Mouse (Mus musculus): Measurements from ENCODE around the gene Plcg1. TPM values are rescaled to one million over a fixed set of nuclear protein-coding genes. Genes with fewer than 3 reads are reported as not detected.

The Plcg1 gene
- polyA plus RNA-seq, 1 experiment from 2014 or later, result 11.7 TPM

GRCm38 (mm10) chr2:160725877-160726864 lies 4.9 kb upstream of the Plcg1 start:
- H3K27ac ChIP-seq, result no peak overlapping the region

GRCm38 (mm10) chr2:160728972-160729371 lies 2.1 kb upstream of the Plcg1 start:
- no peak overlapping the region for H3K27ac ChIP-seq
- H3K9me3 ChIP-seq (replicated peaks), result no peaks in the 10 kb centered on the region
- peaks cover 18% of the 10 kb centered on the region for H3K36me3 ChIP-seq
- H3K4me3 ChIP-seq, result no peak overlapping the region
- no peak for ATAC-seq
- WGBS (ENCODE audit: insufficient replicate concordance), result 89% methylated on average over 3 of the region's 3 CpGs
- H3K4me1 ChIP-seq, result peaks cover 26% of the 10 kb centered on the region
- peaks cover 26% of the 10 kb centered on the region for H3K27me3 ChIP-seq (replicated peaks)
- H3K4me2 ChIP-seq, result no peak overlapping the region
- H3K9ac ChIP-seq, result no peak overlapping the region

More at GRCm38 (mm10) chr2:160725877-160726864, 4.9 kb upstream of the Plcg1 start:
- Histone ChIP-seq H3K36me3 (peaks cover 44% of the 10 kb centered on the region), H3K4me1 (peaks cover 7% of the 10 kb centered on the region), H3K9me3 (replicated peaks) (no peaks in the 10 kb centered on the region), H3K4me3 (no peak overlapping the region), H3K4me2 (no peak overlapping the region), H3K9ac (no peak overlapping the region), H3K27me3 (replicated peaks) (peaks cover 10% of the 10 kb centered on the region)
- 80% methylated on average over 6 of the region's 6 CpGs for WGBS (ENCODE audit: insufficient replicate concordance)
- no peak for ATAC-seq

GRCm38 (mm10) chr2:160729436-160729835 lies 1.7 kb upstream of the Plcg1 start:
- Histone ChIP-seq H3K4me1 (peaks cover 29% of the 10 kb centered on the region), H3K9me3 (replicated peaks) (no peaks in the 10 kb centered on the region), H3K27me3 (replicated peaks) (peaks cover 26% of the 10 kb centered on the region), H3K36me3 (peaks cover 14% of the 10 kb centered on the region), H3K4me3 (no peak overlapping the region), H3K27ac (no peak overlapping the region), H3K4me2 (no peak overlapping the region), H3K9ac (no peak overlapping the region)
- WGBS (ENCODE audit: insufficient replicate concordance), result 68% methylated on average over 2 of the region's 2 CpGs
- no peak for ATAC-seq

- Histone ChIP-seq H3K4me1 (peaks cover 33% of the 10 kb centered on the region), H3K27ac (no peak overlapping the region), H3K9ac (peak overlapping the region; percentile 83; the same call in 1 of the 2 replicates), H3K4me2 (peak overlapping the region; percentile 98), H3K27me3 (replicated peaks) (peaks cover 26% of the 10 kb centered on the region), H3K4me3 (peak overlapping the region; percentile 95), H3K9me3 (replicated peaks) (no peaks in the 10 kb centered on the region), H3K36me3 (peaks cover 8% of the 10 kb centered on the region)
- ATAC-seq, result no peak
- 23% methylated on average over 17 of the region's 17 CpGs for WGBS (ENCODE audit: insufficient replicate concordance)
Measured at GRCm38 (mm10) chr2:160729851-160730796, 976 bp upstream of the Plcg1 start.

- Histone ChIP-seq H3K4me1 (peaks cover 35% of the 10 kb centered on the region), H3K27me3 (replicated peaks) (peaks cover 26% of the 10 kb centered on the region), H3K4me2 (peak overlapping the region; percentile 98), H3K9me3 (replicated peaks) (no peaks in the 10 kb centered on the region), H3K4me3 (peak overlapping the region; percentile 95), H3K36me3 (peaks cover 2% of the 10 kb centered on the region), H3K27ac (no peak overlapping the region), H3K9ac (peak overlapping the region; percentile 83)
- peak; percentile 28; the same call in 1 of the 2 replicates for ATAC-seq
- 8% methylated on average over 19 of the region's 19 CpGs for WGBS (ENCODE audit: insufficient replicate concordance)
Measured at GRCm38 (mm10) chr2:160730797-160731116, 343 bp upstream of the Plcg1 start.

GRCm38 (mm10) chr2:160731839-160732261 lies 750 bp downstream of the Plcg1 start:
- Histone ChIP-seq H3K4me2 (peak overlapping the region; percentile 98), H3K4me3 (peak overlapping the region; percentile 95), H3K27me3 (replicated peaks) (peaks cover 26% of the 10 kb centered on the region), H3K36me3 (no peaks in the 10 kb centered on the region), H3K27ac (peak overlapping the region; percentile 71; the same call in 1 of the 2 replicates), H3K4me1 (peaks cover 35% of the 10 kb centered on the region), H3K9ac (peak overlapping the region; percentile 83), H3K9me3 (replicated peaks) (no peaks in the 10 kb centered on the region)
- peak; percentile 4; the same call in 1 of the 2 replicates for ATAC-seq
- under 1% methylated on average over 32 of the region's 32 CpGs for whole genome bisulfite sequencing (ENCODE audit: insufficient replicate concordance)

GRCm38 (mm10) chr2:160732420-160732995 lies 1.4 kb downstream of the Plcg1 start:
- Histone ChIP-seq H3K4me3 (peak overlapping the region; percentile 95), H3K36me3 (no peaks in the 10 kb centered on the region), H3K4me1 (peaks cover 35% of the 10 kb centered on the region), H3K27ac (no peak overlapping the region), H3K9me3 (replicated peaks) (no peaks in the 10 kb centered on the region), H3K4me2 (peak overlapping the region; percentile 98), H3K9ac (peak overlapping the region; percentile 83), H3K27me3 (replicated peaks) (peaks cover 26% of the 10 kb centered on the region)
- ATAC-seq, result no peak
- 26% methylated on average over 9 of the region's 9 CpGs for WGBS (ENCODE audit: insufficient replicate concordance)

GRCm38 (mm10) chr2:160733131-160733531 lies 2.0 kb downstream of the Plcg1 start:
- 32% methylated on average over 7 of the region's 7 CpGs for WGBS (ENCODE audit: insufficient replicate concordance)
- Histone ChIP-seq H3K9me3 (replicated peaks) (no peaks in the 10 kb centered on the region), H3K4me3 (peak overlapping the region; percentile 95), H3K4me1 (peaks cover 35% of the 10 kb centered on the region), H3K27ac (no peak overlapping the region), H3K36me3 (no peaks in the 10 kb centered on the region), H3K4me2 (peak overlapping the region; percentile 98), H3K9ac (no peak overlapping the region), H3K27me3 (replicated peaks) (peaks cover 26% of the 10 kb centered on the region)
- ATAC-seq, result no peak

GRCm38 (mm10) chr2:160734331-160734730 lies 3.2 kb downstream of the Plcg1 start:
- H3K36me3 ChIP-seq, result no peaks in the 10 kb centered on the region
- H3K9ac ChIP-seq, result no peak overlapping the region
- peaks cover 47% of the 10 kb centered on the region for H3K4me1 ChIP-seq
- no peak for ATAC-seq
- no peak overlapping the region for H3K4me2 ChIP-seq
- 73% methylated on average over 3 of the region's 3 CpGs for WGBS (ENCODE audit: insufficient replicate concordance)
- H3K27ac ChIP-seq, result no peak overlapping the region
- H3K4me3 ChIP-seq, result no peak overlapping the region
- peaks cover 26% of the 10 kb centered on the region for H3K27me3 ChIP-seq (replicated peaks)
- no peaks in the 10 kb centered on the region for H3K9me3 ChIP-seq (replicated peaks)

- no peak overlapping the region for H3K9ac ChIP-seq
- H3K4me1 ChIP-seq, result peaks cover 58% of the 10 kb centered on the region
- no peak overlapping the region for H3K4me2 ChIP-seq
- ATAC-seq, result no peak
- peaks cover 17% of the 10 kb centered on the region for H3K27me3 ChIP-seq (replicated peaks)
- WGBS (ENCODE audit: insufficient replicate concordance), result 63% methylated on average over 5 of the region's 5 CpGs
- no peak overlapping the region for H3K4me3 ChIP-seq
- H3K36me3 ChIP-seq, result no peaks in the 10 kb centered on the region
- no peak overlapping the region for H3K27ac ChIP-seq
- no peaks in the 10 kb centered on the region for H3K9me3 ChIP-seq (replicated peaks)
Measured at GRCm38 (mm10) chr2:160735706-160736310, 4.7 kb downstream of the Plcg1 start.

- H3K4me3 ChIP-seq, result no peak overlapping the region
- H3K9ac ChIP-seq, result no peak overlapping the region
- ATAC-seq, result no peak
- peaks cover 16% of the 10 kb centered on the region for H3K27me3 ChIP-seq (replicated peaks)
- peaks cover 60% of the 10 kb centered on the region for H3K4me1 ChIP-seq
- H3K9me3 ChIP-seq (replicated peaks), result no peaks in the 10 kb centered on the region
- no peak overlapping the region for H3K4me2 ChIP-seq
- no peak overlapping the region for H3K27ac ChIP-seq
- no peaks in the 10 kb centered on the region for H3K36me3 ChIP-seq
- 76% methylated on average over 3 of the region's 3 CpGs for WGBS (ENCODE audit: insufficient replicate concordance)
Measured at GRCm38 (mm10) chr2:160736466-160736865, 5.4 kb downstream of the Plcg1 start.

Data from liver, embryonic 12.5 days (tissue).